Mouse (Mus musculus): ENCODE measurements around the gene C1qtnf7.

The C1qtnf7 gene

DNA sequence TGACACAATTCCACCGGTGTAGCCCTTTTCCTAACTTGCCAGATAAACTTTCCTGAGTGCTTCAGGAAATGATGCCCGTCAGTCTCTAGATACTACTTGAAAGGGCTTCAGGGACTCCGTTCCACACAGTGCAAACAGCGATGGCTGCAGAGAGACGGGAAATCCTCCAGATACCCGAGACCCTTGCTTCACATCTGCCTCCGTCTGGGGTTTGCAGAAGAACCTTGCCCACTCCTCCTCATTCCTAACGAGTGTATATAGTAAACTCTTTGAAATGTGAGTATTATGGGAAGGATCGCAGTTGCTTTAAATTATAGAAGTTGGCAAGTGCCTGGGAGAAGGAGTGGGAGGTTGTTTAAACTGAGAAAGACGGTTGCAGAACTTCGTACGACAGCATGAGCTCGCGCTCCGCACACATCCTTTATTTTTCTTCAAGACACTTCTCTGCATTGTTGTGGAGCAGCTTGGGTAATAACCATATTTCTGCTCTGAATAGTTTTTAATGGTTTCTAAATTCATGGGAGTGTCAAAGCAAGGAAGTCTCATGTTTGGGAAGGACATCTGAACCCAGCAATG, at the start of gene C1qtnf7:
TSS of gene C1qtnf7 (plus strand) at position 138 of the 576 bp plus-strand sequence.
- DNase-seq (ENCODE audit: low spot score), result no peak

DNA sequence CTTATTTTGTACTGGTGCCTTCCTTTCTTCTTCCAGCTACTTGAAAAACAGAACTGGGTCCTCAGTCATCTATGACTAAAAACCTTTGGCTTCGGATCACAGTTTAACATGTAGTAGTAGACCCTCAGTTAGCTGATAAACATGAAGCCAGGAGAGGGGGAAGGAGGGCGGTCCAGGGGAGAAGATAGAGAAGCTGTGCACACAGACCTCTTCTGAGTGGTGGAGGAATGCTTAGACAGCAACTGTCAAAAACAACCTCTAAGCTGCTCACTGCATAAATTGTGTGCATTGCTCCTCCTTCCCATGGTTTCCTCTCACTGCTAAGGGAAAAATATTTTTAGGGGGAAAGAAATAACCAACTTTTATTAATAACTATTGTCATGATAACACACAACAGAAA, 48.6 kb upstream of the C1qtnf7 start:
- DNase-seq (ENCODE audit: low spot score), result no peak

DNA sequence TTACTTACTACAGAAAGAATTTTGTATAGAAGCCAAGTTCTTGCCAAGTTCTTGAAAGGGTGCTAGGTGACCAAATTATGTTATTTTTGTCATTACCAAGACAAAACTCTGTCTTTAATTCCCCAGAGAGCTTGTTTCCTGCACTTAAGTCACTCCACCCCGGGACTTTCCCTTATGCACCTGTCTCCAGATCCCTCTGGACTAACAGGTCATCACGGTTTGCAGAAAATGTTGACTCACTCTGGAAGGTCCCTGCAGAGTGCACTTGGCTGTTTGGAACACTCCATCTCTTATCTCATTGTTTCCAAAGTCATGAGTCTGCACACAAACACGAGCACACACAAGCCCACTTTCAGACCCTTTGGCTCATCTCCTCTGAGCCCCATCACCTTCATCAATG, 48.1 kb upstream of the C1qtnf7 start:
- no peak for DNase-seq (ENCODE audit: low spot score)

GRCm38 (mm10) chr5:43468937-43469336, 46.4 kb upstream of the C1qtnf7 start:
- DNase-seq (ENCODE audit: low spot score), result no peak

GRCm38 (mm10) chr5:43477953-43478352, 37.4 kb upstream of the C1qtnf7 start:
- DNase-seq (ENCODE audit: low spot score), result no peak

DNA sequence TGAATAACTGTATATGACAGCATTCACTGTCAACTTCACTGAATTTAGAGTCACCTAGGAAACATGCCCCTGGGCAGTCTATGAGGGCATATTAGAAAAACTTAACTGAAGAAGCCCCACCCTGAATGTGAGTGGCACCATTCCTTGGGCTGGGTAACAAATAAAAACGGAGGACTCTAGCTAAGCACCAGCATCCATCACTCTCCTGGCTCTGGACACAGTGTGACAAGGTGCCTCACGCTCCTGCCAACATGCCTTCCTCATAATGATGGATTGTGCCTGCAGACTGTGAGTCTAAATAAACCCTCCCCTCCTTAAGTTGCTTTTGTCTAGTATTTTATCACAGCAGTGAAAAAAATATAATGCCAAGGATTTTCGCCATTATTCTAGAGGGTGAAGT, 35.3 kb upstream of the C1qtnf7 start:
- no peak for DNase-seq (ENCODE audit: low spot score)

- DNase-seq (ENCODE audit: low spot score), result no peak
These were observed 34.6 kb upstream of the C1qtnf7 start for GRCm38 (mm10) chr5:43480786-43481185.

GRCm38 (mm10) chr5:43481824-43482223, 33.5 kb upstream of the C1qtnf7 start:
- no peak for DNase-seq (ENCODE audit: low spot score)

DNA sequence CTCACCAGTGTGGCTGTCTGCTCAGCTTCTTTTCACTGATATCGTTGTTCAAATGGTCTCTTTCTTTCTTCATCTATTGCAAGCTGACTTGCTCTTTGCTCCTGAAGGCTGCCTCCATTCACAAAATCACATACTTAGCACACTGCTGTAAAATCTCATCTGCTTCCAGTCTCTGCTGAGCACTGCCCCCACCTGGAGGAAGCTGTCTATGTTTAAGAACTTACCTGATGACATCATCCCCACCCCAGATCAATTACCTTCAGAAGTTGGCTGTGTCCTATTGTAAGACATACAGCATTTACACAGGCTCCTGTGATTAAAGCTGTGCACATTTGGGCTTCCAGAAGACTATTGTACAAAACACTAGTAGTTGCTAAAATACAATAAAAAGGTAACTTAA, 13.5 kb upstream of the C1qtnf7 start:
- DNase-seq (ENCODE audit: low spot score), result no peak

- no peak for DNase-seq (ENCODE audit: low spot score)
These were observed 11.0 kb upstream of the C1qtnf7 start for GRCm38 (mm10) chr5:43504243-43504786.

DNA sequence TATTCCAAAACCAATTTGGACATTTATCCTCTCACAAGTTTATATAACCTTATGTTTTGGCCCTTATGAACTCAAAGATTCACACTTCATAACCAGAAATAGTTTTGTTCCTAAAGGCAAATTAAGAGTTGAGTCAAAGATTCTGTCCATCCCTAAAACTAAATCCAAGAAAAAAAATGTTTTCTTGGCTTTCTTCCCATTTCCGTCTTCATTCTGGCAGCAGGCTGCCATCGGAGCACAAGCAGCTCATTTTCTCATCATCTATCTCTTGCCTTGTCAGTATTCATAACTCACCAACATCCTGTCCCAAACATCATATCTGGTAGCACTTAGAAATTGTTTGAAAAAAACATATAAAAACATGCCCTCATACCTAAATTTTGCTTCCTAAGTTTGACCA, 6.9 kb upstream of the C1qtnf7 start:
- no peak for DNase-seq (ENCODE audit: low spot score)

DNA sequence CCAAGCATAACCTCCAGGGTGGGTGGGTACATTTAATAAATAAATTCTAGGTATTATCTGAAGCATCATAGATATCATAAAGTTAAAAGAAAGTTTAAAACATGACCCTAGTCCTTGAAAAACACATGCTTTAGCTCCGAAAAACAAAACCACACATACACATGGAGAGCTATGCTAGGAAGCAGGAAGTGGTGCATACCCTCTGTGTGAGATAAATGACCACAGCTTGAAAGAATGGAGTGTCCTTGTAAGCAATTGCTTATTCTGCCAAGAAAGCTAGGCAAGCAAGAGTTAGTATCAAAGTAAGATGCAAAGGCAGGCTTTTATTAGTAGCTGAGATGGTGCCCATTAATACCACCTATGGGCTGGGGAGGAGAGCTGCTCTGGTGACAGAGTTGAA, 6.4 kb upstream of the C1qtnf7 start:
- DNase-seq (ENCODE audit: low spot score), result no peak

- DNase-seq (ENCODE audit: low spot score), result no peak
These were observed 4.2 kb upstream of the C1qtnf7 start for GRCm38 (mm10) chr5:43511126-43511525.

DNA sequence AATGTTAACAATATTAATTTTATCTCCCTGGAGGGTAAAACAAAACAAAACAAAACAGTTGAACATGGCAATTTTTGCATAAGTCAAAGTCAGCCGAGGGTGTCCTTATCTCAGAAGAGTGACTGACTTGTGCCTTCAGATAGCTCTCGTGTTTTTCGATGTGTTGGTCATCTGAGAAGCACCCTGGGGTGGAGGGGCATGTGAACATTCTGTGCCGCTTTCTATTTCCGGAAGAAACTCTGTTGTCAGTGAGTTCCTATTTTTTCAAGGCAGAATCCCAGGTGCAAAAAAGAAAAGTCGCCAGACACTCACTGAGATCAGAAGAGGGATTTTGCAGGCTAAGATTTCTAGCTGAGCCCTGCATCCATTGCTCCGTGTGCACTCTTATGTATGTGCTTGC, 1.2 kb downstream of the C1qtnf7 start:
- DNase-seq (ENCODE audit: low spot score), result no peak

DNA sequence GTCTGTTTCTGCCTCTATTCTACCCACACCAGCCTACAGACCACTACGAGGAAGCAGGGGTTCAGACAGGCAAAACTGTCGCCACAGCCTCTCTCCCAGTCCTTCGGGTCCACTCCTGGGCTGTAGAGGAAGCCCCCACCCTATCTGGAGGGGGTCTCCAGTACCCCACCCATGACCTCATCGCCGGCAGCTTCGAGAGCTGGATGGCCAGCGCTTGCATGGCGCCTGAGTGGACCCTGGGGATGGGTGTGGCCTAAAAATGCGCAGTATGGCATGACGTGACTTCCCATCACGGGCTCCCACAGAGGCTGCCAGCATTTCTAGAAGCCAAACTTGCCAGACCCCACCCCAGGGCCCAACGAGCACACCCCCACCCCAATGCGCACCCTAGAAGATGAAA, 2.0 kb downstream of the C1qtnf7 start:
- no peak for DNase-seq (ENCODE audit: low spot score)

- DNase-seq (ENCODE audit: low spot score), result no peak
These were observed 4.6 kb downstream of the C1qtnf7 start for GRCm38 (mm10) chr5:43519905-43520304.

DNA sequence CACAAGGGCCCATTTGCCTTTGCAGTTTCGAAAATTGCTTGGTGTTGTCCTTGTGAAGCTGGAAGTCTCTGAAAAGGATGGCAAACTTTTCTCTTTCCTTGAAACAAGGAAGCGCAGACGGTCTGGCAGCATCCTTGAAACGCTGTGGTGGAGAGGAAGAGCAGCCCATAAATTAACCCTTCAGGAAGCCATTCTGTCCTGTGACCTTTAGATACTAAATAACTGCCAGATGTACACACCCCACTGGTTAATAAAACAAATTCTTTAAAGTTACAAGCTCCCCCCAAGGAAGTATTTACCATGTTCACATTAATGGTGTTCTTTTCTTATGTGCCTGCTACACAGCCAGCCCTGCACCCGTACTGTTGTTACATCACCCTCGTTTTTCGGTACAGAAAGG, 6.0 kb downstream of the C1qtnf7 start:
- no peak for DNase-seq (ENCODE audit: low spot score)

GRCm38 (mm10) chr5:43522866-43523265, 7.5 kb downstream of the C1qtnf7 start:
- DNase-seq (ENCODE audit: low spot score), result no peak

- DNase-seq (ENCODE audit: low spot score), result no peak
These were observed 11.7 kb downstream of the C1qtnf7 start for GRCm38 (mm10) chr5:43526874-43527584.

GRCm38 (mm10) chr5:43530186-43530585, 14.8 kb downstream of the C1qtnf7 start:
- no peak for DNase-seq (ENCODE audit: low spot score)

DNA sequence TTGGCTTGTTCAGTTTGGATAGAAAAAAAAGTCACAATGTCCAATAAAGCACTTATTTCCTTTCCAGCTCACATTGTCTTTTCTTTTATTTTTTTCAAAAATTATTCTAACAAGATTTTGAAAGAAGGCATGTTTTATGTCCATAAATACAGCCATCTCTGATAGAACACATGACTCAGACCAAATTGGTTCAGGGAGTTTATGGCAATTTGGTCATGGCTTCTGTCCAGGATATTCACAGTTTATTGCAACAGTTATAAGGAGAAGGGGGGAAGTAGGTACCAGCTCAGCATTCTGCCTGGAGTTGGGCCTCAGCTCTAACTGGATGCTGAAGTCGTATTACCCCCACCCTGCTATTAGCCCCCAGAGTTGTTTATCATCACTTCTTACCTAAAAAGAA, 15.5 kb downstream of the C1qtnf7 start:
- DNase-seq (ENCODE audit: low spot score), result no peak

- DNase-seq (ENCODE audit: low spot score), result no peak
These were observed 23.2 kb downstream of the C1qtnf7 start for GRCm38 (mm10) chr5:43538322-43539167.

DNA sequence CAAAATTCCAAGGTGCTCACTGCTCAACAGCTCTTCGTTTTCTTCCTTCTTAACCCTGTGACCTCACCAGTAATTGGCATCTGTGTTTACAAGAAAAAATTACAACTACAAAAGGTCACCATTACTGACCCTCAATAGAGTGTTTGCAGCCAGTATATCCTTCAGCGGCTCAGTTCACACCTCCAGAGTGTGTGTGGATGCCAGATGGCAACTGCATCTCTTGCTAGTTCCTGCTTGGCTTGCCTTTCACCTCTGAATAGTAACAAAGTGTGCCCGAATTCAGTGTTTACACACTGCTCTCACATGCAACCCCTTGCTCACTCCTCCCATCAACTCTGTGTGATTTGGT, 23.8 kb downstream of the C1qtnf7 start:
- no peak for DNase-seq (ENCODE audit: low spot score)
